Mouse (Mus musculus): ENCODE measurements at regions not wholly inside any gene's neighbourhood (a gene's known extent, or its start where the extent isn't known, plus 50 kb on each side); places are given as distances from the start of the nearest gene placed in this dataset.

DNA sequence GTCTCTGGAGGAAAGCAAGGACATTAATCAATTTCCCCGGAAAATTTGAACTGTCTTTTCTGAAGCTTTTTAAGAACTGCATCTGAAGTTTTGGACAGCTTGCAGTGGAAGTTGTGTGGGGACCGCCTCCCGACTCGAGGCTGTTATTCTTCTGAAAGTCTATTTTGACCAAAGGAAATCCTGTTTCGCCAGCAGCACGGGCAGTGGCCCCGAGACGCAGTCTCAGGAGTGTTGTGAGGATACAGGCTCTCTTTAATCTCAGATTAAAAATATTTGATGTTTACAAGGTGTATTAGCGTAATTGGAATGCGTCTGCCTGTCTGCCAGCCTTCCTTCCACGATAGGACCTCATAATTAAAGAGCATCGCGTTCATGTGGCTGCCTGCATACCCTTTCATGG lies 102.2 kb upstream of the Prdm1 start:
- Histone ChIP-seq H3K4me2 (ENCODE audit: low read depth, low read length) (peak overlapping the region; percentile 49), H3K9me3 (ENCODE audit: low read length) (no peaks in the 10 kb centered on the region)
- WGBS (ENCODE audit: insufficient replicate concordance) = 29% methylated on average over 13 of the region's 13 CpGs

DNA sequence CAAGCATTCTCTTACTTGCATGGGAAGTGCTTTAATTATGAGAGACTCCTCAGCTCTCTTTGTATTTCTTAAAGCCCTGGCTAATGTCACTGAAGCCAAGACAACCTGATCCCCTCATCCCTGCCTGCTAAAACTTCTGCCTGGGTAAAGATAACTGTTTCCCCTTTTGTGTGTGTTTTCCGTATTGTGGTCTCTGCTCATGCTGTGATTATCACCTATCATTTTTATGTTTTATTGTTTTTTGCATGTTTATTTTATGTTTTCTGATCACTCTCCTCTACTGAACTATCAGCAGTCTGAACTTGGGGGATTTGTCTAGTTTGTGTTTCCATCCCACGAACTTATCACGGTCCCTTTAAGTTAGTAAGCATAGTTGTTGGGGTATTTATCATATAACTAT lies 100.1 kb upstream of the Prdm1 start:
- H3K27ac ChIP-seq (ENCODE audit: low read depth) = no peak overlapping the region
- 64% methylated on average over 3 of the region's 3 CpGs for WGBS (ENCODE audit: insufficient replicate concordance)

More for the DNA sequence above, 102.2 kb upstream of the Prdm1 start:
- Histone ChIP-seq H3K36me3 (replicated peaks; ENCODE audit: insufficient read depth, low read length) (no peaks in the 10 kb centered on the region), H3K27me3 (ENCODE audit: insufficient read depth, low read length) (no peaks in the 10 kb centered on the region), H3K4me3 (ENCODE audit: low read depth, low read length) (no peak overlapping the region), H3K4me1 (ENCODE audit: insufficient read depth) (peaks cover 10% of the 10 kb centered on the region; the same call in 1 of the 2 replicates), H3K27ac (ENCODE audit: low read depth) (peak overlapping the region; percentile 79), H3K9ac (replicated peaks) (no peak overlapping the region; the same call in 1 of the 2 replicates)
- TF ChIP-seq CTCF (IDR thresholded peaks at IDR 0.05; ENCODE audit: low read depth) = no peak
- TF ChIP-seq EP300 (IDR thresholded peaks at IDR 0.05; ENCODE audit: low read depth) = no peak
- ATAC-seq = no peak
- no peak for DNase-seq

DNA sequence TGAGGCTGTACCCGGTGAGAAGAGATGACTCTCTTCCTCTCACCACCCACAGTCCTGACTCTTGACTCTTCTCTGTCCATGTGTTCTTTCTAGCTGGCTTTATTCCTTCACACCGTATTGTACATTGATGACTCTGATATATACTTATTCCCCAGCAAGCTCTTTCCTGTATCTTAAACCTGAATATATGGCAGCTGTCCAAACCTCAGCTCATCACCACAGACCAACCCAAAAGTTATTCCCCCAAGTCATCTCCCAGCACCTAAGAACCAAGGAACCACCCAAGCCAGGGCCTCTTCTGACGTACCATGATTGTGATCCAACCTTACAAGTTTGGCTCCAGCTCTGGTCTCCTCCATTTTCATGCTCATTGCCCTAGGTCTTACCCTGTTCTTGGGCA lies 99.1 kb upstream of the Prdm1 start:
- Histone ChIP-seq H3K4me1 (ENCODE audit: insufficient read depth) (peaks cover 5% of the 10 kb centered on the region; the same call in 1 of the 2 replicates), H3K4me2 (ENCODE audit: low read depth, low read length) (no peak overlapping the region), H3K9me3 (ENCODE audit: low read length) (no peaks in the 10 kb centered on the region), H3K36me3 (replicated peaks; ENCODE audit: insufficient read depth, low read length) (no peaks in the 10 kb centered on the region), H3K4me3 (ENCODE audit: low read depth, low read length) (no peak overlapping the region), H3K27me3 (ENCODE audit: insufficient read depth, low read length) (no peaks in the 10 kb centered on the region), H3K27ac (ENCODE audit: low read depth) (no peak overlapping the region), H3K9ac (replicated peaks) (no peak overlapping the region)
- no peak for ATAC-seq
- WGBS (ENCODE audit: insufficient replicate concordance) = 74% methylated on average over 3 of the region's 3 CpGs
- TF ChIP-seq EP300 (IDR thresholded peaks at IDR 0.05; ENCODE audit: low read depth) (no peak), CTCF (IDR thresholded peaks at IDR 0.05; ENCODE audit: low read depth) (no peak)
- no peak for DNase-seq

More for the DNA sequence above, 100.1 kb upstream of the Prdm1 start:
- no peaks in the 10 kb centered on the region for H3K27me3 ChIP-seq (ENCODE audit: insufficient read depth, low read length)
- no peak for DNase-seq
- TF ChIP-seq EP300 (IDR thresholded peaks at IDR 0.05; ENCODE audit: low read depth) (no peak), CTCF (IDR thresholded peaks at IDR 0.05; ENCODE audit: low read depth) (no peak)
- H3K4me3 ChIP-seq (ENCODE audit: low read depth, low read length) = no peak overlapping the region
- ATAC-seq = no peak
- no peaks in the 10 kb centered on the region for H3K9me3 ChIP-seq (ENCODE audit: low read length)
- no peak overlapping the region for H3K9ac ChIP-seq (replicated peaks)
- H3K4me1 ChIP-seq (ENCODE audit: insufficient read depth) = peaks cover 10% of the 10 kb centered on the region; the same call in 1 of the 2 replicates
- no peak overlapping the region for H3K4me2 ChIP-seq (ENCODE audit: low read depth, low read length)
- H3K36me3 ChIP-seq (replicated peaks; ENCODE audit: insufficient read depth, low read length) = no peaks in the 10 kb centered on the region

DNA sequence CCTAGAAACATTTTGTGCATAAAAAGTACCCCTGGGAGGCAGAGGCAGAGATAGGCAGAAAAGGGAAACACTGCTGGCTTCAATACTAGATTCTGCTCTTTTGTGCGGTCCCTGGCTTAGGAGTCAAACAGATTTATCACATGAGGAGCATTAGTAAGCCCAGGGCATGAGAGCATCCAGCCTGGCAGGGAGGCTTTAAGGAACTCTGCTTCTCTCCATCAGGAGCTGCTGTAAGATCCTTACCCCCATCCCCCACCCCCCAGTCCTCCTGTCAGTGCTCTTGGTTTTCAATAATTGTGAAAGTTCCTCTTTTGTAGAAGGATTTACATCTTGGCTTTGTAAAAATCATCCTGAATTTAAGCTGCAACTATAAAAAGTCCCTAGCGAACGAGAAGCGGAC lies 97.2 kb upstream of the Prdm1 start:
- TF ChIP-seq EP300 (IDR thresholded peaks at IDR 0.05; ENCODE audit: low read depth) = no peak
- WGBS (ENCODE audit: insufficient replicate concordance) = 48% methylated on average over 4 of the region's 4 CpGs
- DNase-seq = no peak
- Histone ChIP-seq H3K9ac (replicated peaks) (no peak overlapping the region), H3K4me2 (ENCODE audit: low read depth, low read length) (no peak overlapping the region), H3K4me3 (ENCODE audit: low read depth, low read length) (no peak overlapping the region), H3K27ac (ENCODE audit: low read depth) (no peak overlapping the region), H3K27me3 (ENCODE audit: insufficient read depth, low read length) (no peaks in the 10 kb centered on the region), H3K36me3 (replicated peaks; ENCODE audit: insufficient read depth, low read length) (no peaks in the 10 kb centered on the region), H3K9me3 (ENCODE audit: low read length) (no peaks in the 10 kb centered on the region), H3K4me1 (ENCODE audit: insufficient read depth) (no peaks in the 10 kb centered on the region)
- no peak for ATAC-seq

DNA sequence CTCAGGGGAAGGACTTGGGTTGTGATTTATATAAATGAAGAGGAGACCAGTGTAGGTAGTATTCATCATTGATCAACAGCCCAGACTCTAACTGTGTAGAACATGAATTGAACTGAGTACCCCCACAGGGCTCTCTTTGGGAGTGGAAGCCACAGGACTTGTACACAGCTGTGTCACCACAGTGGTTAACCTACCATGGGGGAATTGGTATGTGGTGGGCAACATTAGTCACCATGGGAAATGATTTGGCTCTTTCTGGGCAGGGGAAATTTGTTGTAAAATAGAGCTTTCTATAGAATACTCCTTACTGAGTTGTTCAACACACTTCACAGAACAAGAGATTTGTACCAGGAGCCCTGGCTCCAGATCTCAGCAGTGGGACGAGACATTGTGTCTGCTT lies 87.3 kb upstream of the Prdm1 start:
- H3K9me3 ChIP-seq (ENCODE audit: low read length) = no peaks in the 10 kb centered on the region
- no peak for ATAC-seq
- H3K4me1 ChIP-seq (ENCODE audit: insufficient read depth) = no peaks in the 10 kb centered on the region
- H3K27me3 ChIP-seq (ENCODE audit: insufficient read depth, low read length) = no peaks in the 10 kb centered on the region
- no peak overlapping the region for H3K9ac ChIP-seq (replicated peaks)
- H3K4me2 ChIP-seq (ENCODE audit: low read depth, low read length) = no peak overlapping the region
- no peak for DNase-seq
- H3K4me3 ChIP-seq (ENCODE audit: low read depth, low read length) = no peak overlapping the region
- 45% methylated on average over 1 of the region's 1 CpGs for WGBS (ENCODE audit: insufficient replicate concordance)
- TF ChIP-seq EP300 (IDR thresholded peaks at IDR 0.05; ENCODE audit: low read depth) (no peak), CTCF (IDR thresholded peaks at IDR 0.05; ENCODE audit: low read depth) (no peak)
- no peaks in the 10 kb centered on the region for H3K36me3 ChIP-seq (replicated peaks; ENCODE audit: insufficient read depth, low read length)
- no peak overlapping the region for H3K27ac ChIP-seq (ENCODE audit: low read depth)

DNA sequence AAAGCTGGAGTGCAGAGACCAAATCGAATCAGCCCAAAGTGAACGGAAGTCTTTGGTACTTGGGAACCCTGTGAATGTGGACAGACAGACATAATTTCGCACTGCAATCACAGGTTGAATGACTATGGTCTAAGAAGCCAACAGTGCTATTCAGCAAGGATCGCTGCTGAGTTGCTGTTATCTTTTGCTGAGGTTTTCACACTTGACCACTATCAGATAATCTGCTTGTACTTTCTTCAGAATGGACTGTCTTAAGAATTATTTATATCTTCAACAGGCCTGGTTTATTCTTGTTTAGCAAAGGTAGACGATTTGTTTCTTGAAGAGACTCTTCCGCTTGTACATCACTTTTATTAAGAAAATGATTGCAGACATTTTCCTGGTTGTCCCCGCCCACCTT lies 84.3 kb upstream of the Prdm1 start:
- no peak overlapping the region for H3K27ac ChIP-seq (ENCODE audit: low read depth)
- TF ChIP-seq EP300 (IDR thresholded peaks at IDR 0.05; ENCODE audit: low read depth) (no peak), CTCF (IDR thresholded peaks at IDR 0.05; ENCODE audit: low read depth) (no peak)
- no peaks in the 10 kb centered on the region for H3K27me3 ChIP-seq (ENCODE audit: insufficient read depth, low read length)
- H3K9ac ChIP-seq (replicated peaks) = no peak overlapping the region
- ATAC-seq (no peak), DNase-seq (no peak)
- 75% methylated on average over 7 of the region's 7 CpGs for WGBS (ENCODE audit: insufficient replicate concordance)
- no peaks in the 10 kb centered on the region for H3K9me3 ChIP-seq (ENCODE audit: low read length)
- H3K4me1 ChIP-seq (ENCODE audit: insufficient read depth) = peaks cover 5% of the 10 kb centered on the region
- H3K36me3 ChIP-seq (replicated peaks; ENCODE audit: insufficient read depth, low read length) = no peaks in the 10 kb centered on the region
- H3K4me2 ChIP-seq (ENCODE audit: low read depth, low read length) = no peak overlapping the region
- H3K4me3 ChIP-seq (ENCODE audit: low read depth, low read length) = no peak overlapping the region

DNA sequence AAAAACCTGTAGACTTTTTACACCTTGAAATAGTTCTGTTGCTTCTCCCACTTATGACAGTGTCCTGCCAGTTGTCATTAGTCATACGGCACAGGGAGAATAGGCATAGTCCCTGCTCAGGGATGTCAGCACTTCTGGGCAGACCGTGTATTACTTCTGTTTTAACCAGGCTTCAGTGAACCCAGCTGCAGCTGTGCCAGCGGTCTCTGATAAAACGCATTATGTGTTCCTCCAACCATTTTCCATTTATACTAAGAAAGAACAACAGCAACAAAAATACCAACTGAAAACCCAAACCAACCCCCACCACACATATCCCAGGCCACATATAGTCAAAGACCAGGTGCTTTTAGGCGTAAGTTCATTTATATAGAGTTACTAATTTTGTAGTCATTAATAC lies 83.1 kb upstream of the Prdm1 start:
- no peak for TF ChIP-seq CTCF (IDR thresholded peaks at IDR 0.05; ENCODE audit: low read depth)
- TF ChIP-seq EP300 (IDR thresholded peaks at IDR 0.05; ENCODE audit: low read depth) = no peak
- 70% methylated on average over 5 of the region's 5 CpGs for WGBS (ENCODE audit: insufficient replicate concordance)
- DNase-seq (no peak), ATAC-seq (no peak)
- no peaks in the 10 kb centered on the region for H3K27me3 ChIP-seq (ENCODE audit: insufficient read depth, low read length)
- H3K4me2 ChIP-seq (ENCODE audit: low read depth, low read length) = no peak overlapping the region
- H3K36me3 ChIP-seq (replicated peaks; ENCODE audit: insufficient read depth, low read length) = no peaks in the 10 kb centered on the region
- H3K4me1 ChIP-seq (ENCODE audit: insufficient read depth) = peaks cover 6% of the 10 kb centered on the region
- no peaks in the 10 kb centered on the region for H3K9me3 ChIP-seq (ENCODE audit: low read length)
- no peak overlapping the region for H3K9ac ChIP-seq (replicated peaks)
- no peak overlapping the region for H3K4me3 ChIP-seq (ENCODE audit: low read depth, low read length)
- H3K27ac ChIP-seq (ENCODE audit: low read depth) = no peak overlapping the region

All from liver, postnatal 0 days (tissue).